Mouse (Mus musculus) inflammation-experienced regulatory T-cells, adult 6 months (primary cell): ENCODE measurements at regions not wholly inside any gene's neighbourhood (a gene's known extent, or its start where the extent isn't known, plus 50 kb on each side); places are given as distances from the start of the nearest gene placed in this dataset.

Source experiments
- ATAC-seq: one replicate; pipeline ENCODE4 v1.8.0; 2017

DNA sequence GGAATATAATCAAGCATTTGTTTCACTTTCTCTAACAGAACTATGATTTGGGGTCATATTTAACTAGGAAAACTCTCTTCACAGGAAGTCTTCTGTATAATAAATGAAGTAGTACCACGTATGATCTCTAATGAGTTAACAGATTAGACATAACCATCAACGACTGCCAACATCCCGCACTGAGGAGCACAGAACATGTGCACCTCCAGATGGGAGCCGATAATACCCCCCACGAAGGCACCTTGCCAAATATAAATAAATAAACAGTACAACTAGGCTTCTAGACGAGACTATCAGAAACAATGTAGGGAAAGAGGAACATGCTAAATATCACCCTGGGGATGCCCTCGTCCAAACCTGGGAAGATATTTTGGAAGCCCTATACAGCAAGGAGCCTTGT is 114.8 kb upstream of the Cited2 start:
- ATAC-seq, result no peak

DNA sequence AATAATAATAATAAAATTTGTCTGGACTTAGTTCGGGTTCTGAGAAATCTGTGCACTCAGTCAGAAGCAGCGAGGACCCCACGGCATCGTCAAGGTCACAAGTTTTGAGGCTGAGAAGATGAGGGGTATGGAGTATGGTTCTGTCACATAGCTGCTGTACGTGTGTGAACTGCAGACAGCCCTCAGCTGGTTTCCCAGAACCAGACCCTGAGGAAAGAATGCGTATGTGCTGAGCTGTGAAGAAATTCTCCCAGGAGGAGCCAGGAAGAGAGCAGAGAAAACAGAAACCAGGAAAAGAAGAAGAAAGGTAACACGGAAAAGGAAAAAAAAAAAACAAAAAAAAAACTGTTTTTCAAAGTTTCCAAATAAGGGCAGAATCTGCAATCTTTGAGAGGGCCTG is 112.4 kb upstream of the Cited2 start:
- ATAC-seq, result no peak

DNA sequence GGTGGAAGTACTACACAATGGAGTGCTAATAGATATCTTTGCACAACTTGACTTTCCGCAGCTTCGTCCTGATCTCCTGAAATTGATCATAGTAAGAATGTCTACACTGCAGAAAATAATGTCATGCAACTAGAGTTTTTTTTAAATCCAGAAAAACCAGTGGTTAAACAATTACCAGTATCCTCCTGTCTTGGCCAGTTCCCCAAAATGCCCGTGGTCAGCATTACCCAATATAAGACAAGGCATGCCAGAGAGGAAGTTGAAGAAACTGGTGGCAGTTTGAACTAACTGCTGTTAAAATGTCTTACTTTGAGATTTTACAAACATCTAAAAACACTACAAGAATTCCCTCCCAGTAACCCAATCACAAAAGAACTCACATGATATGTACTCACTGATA is 109.7 kb upstream of the Cited2 start:
- no peak for ATAC-seq

DNA sequence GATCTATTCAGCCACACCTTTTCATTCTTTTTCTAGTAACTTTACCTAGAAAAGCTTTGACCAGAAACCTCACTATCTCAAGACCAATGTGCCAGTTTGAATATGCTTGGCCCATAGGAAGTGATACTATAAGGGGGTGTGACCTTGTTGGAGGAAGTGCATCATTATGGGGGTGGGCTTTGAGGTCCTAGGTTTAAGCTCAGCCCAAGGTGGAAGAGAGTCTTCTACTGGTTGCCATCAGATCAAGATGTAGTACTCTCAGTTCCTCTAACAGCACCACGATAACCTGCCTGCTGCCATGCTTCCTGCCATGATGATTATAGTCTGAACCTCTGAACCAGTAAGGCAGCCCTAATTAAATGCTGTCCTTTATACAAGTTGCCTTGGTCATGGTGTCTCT is 105.0 kb upstream of the Cited2 start:
- ATAC-seq, result no peak

DNA sequence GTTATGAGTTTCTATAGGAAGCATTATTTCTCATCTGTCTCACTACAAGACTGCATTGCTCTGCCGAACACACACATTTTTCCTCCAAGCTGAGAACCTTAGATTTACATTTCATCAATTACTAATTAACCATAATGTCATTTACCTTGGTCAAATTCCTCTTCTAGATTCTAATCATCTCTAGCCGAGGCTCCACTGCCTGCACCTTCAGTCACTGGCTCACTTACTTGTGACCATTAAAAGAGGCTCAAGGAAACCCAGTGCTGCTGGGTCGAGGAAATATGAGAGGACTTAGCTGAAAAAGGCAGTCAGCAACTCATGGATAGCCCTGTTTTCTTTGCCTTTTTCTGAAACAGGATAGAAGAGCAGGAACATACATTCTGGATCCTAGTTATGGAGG is 103.4 kb upstream of the Cited2 start:
- no peak for ATAC-seq

DNA sequence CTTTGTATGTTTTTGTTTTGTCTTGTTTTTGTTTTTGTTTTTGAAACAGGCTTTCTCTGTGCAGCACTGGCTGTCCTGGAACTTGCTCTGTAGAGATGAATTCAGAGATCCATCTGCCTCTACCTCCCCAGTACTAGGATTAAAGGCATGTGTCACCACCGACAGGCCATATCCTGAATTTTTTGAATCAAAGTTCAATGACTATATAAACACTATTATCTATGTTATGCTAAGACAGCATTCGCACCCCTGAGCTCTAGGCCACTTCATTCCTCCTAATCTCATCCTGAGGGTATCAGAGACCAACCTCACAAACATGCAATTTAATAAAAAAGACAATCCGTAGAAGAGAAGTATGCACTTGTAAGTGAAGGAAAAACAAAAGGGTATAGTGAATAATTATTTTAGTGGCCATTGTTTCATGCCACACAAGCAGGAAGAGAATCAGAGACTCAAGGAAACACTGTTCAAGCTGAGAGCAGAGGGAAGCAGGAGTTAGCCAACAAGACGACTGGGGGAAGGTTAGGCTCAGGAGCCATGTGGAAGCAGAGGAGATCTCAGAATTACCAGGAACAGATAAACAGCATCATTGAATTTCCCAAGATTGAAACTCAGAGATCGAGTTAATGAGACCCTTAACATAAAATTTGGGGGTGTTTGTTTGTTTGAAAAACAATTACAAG is 101.2 kb upstream of the Cited2 start:
- ATAC-seq, result no peak

DNA sequence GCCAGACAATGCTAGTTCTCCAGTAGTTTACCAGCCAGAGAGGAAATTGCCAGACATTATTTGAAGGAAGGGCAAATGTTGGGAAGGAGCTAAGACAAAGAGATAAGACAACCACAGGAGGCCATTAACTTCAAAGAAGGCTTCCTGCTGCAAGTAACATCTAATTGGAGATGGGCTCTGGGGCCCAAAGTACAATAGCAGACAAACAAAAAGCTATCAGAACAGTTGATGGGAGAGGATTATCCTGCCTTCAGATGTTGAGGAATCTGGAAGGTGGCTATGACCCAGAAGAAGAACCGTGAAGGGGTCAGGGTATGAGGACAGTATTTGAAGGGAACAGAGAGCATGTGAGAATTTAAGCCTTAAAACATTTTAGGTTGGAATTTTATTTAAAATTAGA is 100.2 kb upstream of the Cited2 start:
- ATAC-seq, result no peak

DNA sequence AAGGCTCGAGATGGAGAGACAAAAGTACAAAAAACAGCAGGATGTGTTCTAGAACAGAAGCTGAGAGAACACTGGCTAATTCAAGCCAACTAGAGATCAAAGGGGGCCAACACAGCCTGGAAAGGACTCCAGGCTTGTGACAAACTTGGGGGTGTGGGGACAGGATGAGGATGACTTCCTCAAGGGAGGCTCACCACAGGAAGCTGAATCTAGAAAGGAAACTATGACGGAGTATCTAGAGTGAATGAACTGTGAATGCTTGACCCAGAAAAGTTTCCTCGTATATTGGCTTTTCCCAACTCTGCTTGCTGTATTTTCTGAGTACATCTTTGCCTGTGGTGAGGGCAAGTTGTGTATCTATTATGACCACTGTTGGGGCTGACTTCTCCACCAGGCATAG is 93.3 kb upstream of the Cited2 start:
- ATAC-seq, result peak; percentile 82

DNA sequence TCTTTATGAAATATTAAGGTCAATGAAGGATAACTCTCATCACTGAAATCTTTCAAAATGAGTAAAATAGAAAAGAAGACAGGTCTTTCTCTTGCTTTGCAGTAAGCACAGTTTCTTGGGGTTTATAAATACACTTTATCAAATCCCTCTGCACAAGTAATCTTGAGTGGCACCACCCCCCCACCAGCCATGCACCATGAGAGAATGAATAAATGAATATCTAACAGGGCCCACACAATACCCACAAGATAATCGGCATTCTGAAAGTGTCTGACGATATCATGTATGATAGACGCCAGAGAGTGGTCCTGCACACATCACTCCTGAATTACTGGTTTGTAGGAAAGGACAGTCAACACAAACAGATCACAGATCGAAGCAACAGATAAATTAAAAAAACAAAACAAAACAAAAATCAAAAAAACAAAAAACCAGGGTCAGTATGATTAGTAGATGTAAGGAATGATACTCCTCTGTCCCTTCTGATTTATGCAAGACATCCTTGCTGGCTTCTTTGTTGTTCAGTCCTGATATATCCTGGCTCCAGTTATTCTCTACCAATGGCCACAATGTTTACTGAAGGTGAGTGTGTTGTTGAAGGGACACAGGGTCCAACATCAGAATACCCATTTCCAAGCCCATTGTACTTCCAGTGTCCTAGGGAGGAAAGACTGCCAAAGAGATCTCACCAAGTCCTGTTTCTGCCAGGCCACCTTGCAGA is 92.0 kb upstream of the Cited2 start:
- ATAC-seq, result no peak

DNA sequence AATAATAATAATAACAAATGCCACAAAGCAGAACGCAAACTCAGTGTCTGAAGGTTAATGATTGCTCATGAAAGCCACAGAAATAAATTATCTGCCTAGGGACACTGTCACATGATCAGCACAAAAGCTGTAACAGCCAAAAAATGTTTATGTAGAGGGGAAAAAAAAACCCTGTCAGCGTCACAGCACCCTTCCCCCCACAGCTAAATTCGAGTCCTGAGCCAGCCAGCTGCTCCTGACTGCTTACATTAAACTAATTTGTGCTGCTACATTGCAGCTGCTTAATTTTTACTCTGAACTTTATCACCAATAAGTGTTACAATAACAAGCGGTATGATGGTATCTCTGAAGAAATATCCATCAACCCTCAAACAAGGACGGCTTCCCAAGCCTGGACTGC is 91.2 kb upstream of the Cited2 start:
- no peak for ATAC-seq

DNA sequence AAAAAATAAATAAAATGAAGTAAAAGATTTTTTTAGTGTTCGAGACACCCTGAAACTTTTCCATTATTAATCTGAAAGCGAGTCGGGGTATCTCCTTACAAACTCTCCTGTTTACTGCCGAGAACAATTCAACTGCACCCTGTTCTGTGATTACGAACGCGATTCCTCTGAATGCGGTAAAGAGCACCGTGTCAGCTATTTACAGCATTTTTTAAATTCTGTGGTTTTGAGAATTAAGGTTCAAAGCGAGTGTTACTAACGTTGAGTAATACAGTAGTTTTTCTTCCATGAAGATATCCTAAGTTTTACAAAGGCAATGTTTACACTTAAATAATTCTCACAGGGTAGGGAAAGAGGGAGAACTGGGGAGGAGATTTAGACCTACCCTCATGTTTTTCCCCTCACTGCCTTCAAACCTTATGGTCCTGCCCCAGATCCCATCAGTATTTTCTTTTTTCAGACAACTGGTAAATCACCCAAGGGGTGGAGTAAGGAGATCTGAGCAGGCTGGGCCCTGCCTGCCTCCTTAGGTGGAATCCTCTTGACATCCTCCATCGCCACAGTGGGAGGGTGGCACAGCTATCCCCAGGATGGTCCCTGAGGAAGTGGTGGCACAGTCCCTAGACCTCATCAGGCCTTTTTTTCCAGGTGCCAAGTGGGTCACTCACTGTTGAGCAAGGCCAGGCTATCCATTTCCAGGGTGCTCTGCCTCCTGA is 89.9 kb upstream of the Cited2 start:
- no peak for ATAC-seq

DNA sequence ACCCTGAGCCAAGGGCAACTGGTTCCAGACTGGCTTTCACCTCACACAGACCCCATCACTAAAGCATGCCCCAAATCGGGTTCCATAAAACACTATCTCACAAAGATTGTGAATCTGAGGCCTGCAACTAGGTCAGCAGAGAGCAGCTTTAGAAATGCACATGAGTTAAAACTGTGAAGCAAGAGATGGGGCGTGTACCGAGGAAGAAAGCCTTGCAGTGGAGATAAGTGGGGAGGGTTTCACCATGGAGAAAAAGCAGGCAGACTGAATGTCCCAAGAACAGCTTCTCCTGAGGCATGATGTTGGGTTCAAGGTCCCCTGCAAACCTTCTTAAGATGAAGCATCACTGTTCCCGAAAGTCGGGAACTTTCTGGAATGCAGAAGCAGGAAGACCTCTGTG is 77.7 kb upstream of the Cited2 start:
- ATAC-seq, result no peak

DNA sequence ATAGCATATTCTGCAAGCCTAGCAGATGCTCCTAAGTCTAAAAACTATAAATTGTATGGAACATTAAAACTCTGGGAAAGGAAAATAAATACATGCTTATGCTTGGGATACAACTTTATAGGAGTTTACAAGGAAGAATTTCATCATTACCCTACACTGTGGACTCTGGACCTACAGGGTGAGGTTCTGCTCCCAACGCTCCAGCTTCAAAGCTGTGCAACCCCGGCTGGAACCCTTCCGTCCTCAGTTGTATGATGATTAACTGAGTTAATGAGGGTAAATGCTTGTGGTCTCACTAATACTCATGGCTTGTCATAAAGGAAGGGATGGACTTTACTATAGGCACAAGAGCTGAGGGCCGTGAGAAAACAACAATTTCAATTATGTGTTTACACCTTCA is 76.6 kb upstream of the Cited2 start:
- ATAC-seq, result no peak

DNA sequence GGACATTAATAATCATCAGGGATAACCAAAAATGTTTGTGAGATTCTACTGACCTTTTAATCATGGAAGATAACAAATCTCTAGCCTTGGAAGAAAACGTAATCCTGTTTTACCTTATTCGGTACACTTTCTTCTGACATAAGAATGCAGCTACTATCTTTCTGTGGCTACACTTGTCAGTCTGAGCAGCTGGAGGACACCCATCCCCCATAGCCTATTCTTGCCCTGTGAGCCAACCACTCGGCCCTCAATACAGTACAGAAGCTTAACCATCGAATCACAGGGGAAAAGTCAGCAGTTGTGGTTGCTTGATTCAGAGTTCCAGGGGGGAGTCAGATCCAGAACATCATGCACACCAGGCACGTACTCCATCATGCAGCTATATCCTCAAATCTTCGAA is 74.9 kb upstream of the Cited2 start:
- no peak for ATAC-seq

DNA sequence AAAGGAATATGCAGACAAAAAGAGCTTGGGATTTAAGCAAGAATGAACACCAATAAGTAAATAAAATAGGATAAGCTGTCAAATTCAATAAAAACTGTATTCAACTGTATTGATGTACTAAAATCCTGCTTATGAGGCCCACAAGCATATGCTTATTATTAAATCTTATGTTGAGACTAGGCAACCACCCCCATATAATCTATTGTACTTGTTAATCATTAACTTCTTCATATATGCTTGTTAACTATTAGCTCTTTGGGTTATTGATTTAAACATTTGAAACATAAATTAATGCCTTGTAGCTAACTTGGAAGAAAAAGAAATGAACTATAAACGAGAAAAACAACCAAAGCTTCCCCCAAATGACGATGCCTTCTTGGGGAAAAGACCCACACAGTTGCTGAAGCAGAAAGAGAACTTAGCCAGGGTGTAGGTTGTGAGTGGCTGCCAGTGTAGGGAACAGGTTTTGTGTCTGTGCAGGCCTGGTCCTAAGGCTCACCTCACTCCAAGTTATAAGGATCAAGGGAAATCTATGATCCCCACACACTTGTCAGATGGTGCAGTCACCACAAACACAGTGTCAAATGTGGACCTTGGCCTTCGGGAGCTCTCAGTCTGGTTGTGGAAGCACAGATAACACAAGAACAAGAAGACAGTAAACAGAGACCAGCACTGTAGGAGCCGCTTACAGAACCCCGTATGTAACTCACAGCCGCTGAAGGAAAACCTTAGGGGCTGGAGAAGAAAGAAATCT is 71.8 kb upstream of the Cited2 start:
- ATAC-seq, result no peak

DNA sequence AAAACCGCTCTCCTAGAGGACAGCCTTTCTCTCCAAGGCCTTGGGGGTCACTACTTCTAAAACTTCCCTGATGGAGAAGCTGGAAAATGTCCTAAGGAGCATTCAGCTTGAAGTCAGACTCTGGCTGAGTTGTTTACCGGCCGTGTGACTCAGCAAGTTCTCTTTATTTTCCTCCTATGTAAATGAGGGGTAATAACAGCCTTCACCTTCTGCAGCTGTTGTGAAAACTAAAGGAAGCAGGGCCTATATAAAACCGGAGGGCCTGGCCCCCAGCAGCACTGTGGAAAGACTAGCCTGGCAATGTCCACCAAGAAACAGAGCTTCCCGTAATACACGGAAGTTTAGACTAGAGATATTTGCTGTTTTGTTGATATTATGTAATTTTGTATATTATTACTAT is 69.7 kb upstream of the Cited2 start:
- no peak for ATAC-seq

DNA sequence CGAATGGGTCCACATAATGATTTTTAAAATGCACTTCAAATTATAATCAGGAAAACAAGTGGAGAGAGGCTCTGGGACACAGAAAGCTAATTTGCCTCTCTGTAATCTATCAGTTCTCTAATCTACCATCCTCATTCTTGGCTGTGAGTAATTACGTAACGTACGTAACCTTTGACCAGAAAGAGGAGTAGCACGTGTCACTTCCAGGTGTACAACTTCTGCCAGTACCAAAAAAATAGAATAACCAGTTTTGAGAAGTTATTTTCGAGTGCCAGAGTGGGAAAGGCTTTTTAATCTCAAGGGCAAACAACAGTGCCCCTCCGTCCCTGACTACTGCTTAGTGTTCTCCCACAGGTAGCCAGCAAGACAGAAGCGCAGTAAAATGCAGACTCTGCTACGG is 69.2 kb upstream of the Cited2 start:
- no peak for ATAC-seq

DNA sequence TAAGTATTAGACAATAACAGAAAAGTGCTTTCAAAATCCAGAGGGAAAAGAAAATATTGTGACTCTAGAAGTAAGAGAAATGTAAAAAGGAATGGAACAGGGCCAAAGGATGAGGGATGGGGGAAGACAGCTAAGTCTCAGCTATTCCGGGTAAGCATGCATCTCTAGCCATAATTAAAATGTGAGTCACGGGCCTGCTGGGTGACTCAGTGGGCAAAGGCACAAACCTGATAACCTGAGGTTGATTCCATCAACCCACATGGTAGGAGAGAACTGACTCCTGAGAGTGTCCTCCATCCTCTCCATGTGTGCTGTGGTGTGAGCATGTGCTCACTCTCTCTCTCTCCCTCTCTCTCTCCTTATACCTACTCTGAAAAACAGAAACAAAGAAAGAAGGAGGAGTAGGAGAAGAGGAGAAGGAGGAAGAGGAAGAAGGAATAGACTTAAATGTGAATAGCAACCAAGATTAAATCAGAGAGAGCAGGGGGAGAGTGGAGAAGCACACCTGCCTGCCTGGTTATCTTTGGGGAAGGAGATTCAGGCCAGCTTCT is 68.6 kb upstream of the Cited2 start:
- no peak for ATAC-seq

DNA sequence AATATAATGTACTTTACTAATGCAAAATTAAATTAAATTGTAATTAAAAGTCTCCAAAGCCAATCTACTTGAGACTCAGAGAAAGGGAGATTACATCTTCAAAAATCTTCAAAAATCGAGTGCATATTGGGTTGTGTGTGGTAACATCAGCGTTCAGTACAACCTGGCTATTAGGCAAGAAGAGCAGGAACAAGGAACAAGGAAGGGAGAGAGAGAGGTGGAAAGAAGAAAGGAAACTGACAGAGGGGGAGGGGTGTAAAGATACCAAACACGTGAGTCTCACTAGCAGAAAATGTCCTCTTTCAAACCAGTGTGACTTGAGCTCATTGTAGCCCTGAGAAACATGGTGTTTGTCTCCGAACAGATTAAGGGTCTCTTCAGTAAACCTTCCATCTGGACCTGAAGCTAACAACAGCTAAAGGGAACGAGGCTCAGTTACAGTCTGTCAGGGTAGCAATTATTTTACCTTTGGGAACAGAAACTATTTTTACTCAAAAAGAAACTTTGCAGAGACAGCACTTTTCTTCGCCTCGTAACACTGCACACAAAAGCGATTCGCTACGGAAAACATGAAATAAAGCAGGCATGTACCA is 67.5 kb upstream of the Cited2 start:
- no peak for ATAC-seq

DNA sequence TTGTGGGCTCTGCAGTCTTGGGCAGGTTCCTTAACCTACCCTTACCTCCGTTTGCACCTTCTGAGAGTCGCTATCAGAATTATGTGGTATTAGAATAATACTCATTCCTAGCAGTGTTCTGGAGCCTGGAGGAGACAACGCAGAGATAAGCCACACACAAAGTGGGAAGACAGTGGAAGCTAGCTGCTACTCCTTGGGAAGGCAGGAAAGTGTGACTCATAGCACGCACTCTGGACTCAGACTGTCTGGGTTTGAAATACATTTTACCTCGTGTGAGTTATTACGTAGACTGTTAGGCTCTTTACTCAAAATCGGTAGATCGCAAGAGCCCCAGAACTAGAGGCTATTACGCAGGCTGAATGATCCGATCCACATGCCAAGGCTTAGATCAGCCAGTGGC is 66.7 kb upstream of the Cited2 start:
- ATAC-seq, result no peak

DNA sequence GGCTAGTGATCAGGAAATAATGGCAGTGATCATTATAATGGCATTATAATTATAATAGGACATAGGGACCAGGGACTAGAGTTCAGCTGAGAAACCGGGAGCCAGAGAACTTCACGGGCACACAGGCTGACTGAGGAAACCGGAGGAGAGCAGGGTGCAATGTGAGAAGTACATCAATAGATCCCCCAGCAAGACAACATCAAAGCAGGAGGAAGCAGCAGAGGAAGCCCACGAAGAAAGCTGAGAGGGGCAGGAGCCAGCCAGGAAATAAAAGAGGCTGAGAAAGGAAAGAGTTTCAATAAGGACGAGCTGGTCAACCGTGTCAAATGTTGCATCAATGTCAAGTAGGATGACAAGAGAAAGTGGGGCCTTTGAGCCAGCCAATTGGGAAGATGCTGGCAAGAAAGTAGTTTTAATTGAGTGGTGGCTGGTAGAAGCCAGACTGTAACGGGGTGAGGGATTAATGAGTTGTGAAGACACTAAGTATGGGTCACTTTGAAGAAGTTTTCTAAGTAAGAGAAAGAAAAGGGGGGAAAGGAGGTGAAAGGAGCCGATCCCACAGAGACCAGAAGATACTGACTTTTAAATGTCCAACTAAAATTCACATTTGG is 66.0 kb upstream of the Cited2 start:
- ATAC-seq, result no peak

DNA sequence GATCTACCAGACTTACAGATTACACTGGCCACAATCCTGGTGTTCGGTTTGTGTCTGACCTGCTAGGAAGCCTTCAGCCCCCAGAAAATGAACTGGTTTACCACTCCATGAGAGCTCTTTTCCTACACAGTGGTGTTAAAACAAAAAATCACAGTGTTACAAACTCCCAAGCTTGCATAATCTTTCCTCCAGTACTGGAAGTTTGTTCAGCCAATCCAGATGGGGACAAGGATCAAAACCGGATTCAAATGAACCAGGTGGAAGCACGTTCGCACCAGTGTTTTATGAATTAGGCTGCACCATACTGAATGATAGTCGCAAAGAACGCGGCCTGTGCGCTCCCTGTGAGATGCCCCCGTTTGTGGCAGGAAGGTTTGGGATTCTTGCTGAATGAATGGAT is 63.4 kb upstream of the Cited2 start:
- no peak for ATAC-seq
